Mouse (Mus musculus): ENCODE measurements at regions not wholly inside any gene's neighbourhood (a gene's known extent, or its start where the extent isn't known, plus 50 kb on each side); places are given as distances from the start of the nearest gene placed in this dataset.

DNA sequence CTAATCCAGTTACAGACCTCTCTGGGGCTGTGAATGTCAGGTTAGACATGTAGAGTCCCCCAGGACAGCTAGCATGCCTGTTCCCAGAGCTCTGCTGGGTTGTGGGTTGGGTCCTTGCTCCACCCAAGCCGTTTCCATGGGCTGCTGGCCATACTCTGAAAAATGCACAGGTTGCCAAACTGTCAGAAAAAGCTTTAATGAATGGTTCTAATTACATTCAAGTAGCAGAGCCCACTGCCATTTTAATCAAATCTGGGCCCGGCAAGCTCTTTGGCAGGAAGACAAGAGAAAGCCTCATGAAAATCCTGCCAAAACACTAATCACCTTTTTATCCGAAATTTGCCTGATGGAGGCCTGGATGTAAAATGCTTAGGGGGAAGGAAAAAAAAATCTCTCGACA is 224.1 kb downstream of the Sec61b start:
- in situ Hi-C loops (cut with MboI; ENCODE audit: low pct_unique_long_range_greater_than_20kb in 1 of 2, low sequenced_read_pairs in 2 of 2, unreplicated experiment in 1 of 2) = no loop called here

DNA sequence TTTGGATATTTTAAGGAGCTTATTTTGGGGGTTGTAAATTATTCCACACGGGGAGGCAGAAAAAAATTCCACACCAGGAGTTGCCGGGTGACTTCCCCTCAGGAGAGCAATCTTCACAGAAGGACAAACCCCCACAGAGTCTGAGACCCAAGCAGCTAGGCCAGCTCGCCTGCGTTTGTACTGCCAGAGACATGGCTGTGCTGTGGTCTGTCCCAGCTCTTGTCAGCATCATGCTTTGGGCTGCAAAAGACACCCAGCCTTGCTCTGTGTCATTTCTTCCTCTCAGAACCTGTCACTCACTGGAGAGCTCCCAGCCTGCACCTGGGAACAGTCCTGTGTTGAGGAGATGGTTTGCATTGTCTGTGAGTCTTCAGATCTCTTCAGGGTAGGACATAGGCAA is 224.5 kb downstream of the Sec61b start:
- in situ Hi-C loops (cut with MboI; ENCODE audit: low pct_unique_long_range_greater_than_20kb in 1 of 2, low sequenced_read_pairs in 2 of 2, unreplicated experiment in 1 of 2) = no loop called here

DNA sequence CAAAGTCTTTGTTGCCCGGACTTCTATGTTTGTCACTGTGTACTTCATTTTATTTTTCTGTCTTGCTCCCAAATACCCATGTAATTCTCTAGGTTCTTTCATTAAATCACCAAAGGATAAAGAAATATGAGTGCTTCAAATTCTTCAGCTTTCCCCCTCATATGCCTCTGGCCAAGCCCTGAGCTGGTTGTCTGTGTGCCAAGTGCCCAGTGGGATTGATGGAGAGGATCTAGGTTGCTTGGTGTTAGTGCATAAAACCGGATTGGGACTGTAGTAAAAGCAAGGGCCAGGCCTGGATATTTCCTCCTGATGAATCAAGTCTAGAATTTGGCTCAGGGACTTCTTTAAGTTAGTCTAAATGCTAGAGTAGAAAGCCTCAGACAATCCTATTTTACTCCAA is 229.0 kb downstream of the Sec61b start:
- in situ Hi-C loops (cut with MboI; ENCODE audit: low pct_unique_long_range_greater_than_20kb in 1 of 2, low sequenced_read_pairs in 2 of 2, unreplicated experiment in 1 of 2) = no loop called here

DNA sequence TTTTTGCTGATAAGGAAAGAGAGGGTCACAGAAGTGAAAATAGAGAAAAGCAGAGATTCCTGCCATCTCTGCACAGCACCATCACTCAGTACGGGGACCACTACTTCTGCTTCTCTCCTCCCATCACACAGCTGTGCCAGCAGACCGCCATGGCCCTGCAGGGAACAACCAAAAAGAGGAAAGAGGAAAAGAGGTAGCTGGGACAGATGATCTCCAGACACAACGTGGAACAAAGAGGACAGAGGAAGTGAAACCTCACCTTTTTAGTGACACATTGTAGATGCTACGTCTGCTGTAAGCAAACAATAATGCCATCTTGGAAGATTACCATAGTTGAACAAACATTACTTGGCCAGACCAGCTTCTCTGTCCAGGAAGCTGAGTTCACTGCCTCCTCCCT is 230.1 kb downstream of the Sec61b start:
- in situ Hi-C loops (cut with MboI; ENCODE audit: low pct_unique_long_range_greater_than_20kb in 1 of 2, low sequenced_read_pairs in 2 of 2, unreplicated experiment in 1 of 2) = no loop called here

DNA sequence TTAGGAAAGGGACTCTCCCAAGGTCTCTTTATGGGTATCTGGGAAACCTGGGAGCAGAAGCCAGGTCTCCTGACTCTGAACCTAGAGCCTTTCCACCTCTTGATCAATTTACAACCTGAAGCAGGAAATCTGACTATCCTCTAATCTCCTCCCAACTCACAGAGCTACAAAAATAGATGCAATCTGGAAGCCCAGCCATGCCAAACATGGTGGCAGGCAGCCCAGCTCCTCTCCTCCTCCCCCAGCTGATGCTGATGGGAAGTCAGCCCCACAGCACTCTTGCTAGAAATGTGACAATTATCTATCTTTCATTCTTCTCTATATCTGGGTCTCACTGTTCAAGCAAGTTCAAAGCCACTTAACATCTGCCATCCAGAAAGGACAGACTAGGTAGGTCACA is 233.5 kb downstream of the Sec61b start:
- in situ Hi-C loops (cut with MboI; ENCODE audit: low pct_unique_long_range_greater_than_20kb in 1 of 2, low sequenced_read_pairs in 2 of 2, unreplicated experiment in 1 of 2) = no loop called here

DNA sequence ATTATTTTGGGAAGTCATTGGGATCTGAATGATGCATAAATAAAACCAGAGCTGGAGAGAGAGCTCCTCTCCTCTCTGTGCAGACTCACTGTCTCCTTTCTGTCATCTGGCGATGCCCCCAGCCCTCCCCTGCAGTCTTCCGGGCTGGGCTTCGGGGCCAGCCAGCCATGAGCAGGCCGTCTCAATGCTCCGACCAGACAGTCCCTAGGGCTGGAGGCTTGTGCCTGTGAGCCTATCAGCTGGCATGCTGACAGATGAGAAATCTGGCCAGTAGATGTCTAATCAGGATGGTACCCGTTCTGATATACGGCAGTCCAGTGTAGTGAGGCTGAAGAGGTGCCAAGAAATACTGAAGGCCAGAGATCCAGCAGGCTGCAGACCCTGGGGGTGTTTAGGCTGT is 238.9 kb downstream of the Sec61b start:
- in situ Hi-C loops (cut with MboI; ENCODE audit: low pct_unique_long_range_greater_than_20kb in 1 of 2, low sequenced_read_pairs in 2 of 2, unreplicated experiment in 1 of 2) = no loop called here

DNA sequence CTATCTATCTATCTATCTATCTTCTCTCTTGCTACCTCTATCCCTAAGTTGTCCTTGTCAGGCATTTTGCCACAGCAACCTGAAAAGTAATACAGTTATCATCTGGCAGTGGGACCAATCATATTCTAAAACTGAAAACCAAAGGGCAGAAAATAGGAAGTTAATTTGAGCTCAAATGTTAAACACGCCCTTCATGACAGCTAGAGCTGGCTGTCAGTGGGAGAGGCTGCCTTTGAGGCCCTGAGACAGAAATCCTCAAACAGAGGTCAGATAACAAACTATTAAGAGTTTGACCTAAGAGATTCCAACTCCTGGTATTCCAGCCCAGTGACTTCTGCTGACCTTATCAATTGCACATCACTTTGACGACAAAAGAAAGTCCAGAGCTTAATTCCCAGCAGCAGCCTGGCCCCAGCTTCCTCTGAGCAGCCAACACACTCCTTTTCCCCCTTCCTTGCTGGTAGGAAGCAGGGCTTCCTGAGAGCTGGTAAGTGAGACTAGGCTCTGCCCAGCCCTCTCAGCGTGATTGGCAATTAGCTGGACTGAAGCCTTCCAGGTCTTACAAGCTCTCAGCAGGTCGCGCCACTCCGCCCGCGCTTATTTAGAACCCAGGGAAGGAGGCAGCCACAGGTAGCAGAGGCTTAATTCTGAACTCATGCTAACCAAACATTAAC is 250.0 kb downstream of the Sec61b start:
- in situ Hi-C loops (cut with MboI; ENCODE audit: low pct_unique_long_range_greater_than_20kb in 1 of 2, low sequenced_read_pairs in 2 of 2, unreplicated experiment in 1 of 2) = no loop called here

DNA sequence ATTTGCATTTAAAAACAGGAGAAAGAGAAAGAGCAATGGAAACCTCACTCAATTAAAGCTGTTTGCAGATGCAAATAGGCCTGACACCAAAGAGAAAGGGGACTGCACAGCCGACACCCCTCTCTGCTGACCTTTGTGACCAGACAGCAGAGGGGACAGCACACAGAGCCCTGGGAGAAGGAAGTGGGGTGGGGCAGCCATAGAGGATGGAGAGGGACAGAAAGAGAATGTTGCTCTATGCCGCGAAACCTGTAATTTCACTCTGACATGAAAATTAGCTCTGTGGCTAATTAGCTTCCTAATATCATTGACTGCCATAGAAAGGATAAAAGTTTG is 250.5 kb downstream of the Sec61b start:
- in situ Hi-C loops (cut with MboI; ENCODE audit: low pct_unique_long_range_greater_than_20kb in 1 of 2, low sequenced_read_pairs in 2 of 2, unreplicated experiment in 1 of 2) = no loop called here

DNA sequence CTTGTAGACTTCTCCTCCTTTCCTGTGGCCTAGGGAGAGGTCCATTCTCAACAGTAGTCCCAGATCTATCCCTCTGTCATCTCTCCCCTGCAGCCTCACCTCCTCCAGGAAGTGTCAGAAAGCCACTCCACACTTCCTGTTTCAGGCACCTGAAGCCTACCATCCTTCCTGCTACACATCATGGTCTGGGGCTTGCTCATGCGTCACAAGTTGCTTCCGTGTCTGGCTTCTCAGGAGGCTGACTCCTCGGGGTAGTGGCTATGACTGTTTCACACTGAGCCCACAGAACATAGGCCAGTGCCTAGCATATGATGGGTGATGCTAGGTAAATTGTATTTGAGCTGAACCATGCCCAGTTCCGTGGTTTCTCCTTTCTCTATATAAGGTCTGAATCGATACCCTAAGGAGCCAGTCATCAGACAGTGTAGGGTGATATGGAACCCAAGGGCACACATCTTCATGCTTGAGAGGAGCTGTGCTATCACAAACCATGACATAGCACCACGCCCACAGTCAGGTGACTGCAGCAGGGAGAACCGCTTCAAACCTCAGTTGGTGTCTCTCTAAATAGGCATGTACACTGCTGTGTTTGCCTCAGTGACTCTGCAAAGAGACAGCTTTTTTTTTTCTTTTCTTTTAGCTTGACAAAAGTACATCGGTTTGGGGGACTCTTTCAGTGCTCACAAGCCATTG is 272.2 kb downstream of the Sec61b start:
- in situ Hi-C loops (cut with MboI; ENCODE audit: low pct_unique_long_range_greater_than_20kb in 1 of 2, low sequenced_read_pairs in 2 of 2, unreplicated experiment in 1 of 2) = no loop called here

DNA sequence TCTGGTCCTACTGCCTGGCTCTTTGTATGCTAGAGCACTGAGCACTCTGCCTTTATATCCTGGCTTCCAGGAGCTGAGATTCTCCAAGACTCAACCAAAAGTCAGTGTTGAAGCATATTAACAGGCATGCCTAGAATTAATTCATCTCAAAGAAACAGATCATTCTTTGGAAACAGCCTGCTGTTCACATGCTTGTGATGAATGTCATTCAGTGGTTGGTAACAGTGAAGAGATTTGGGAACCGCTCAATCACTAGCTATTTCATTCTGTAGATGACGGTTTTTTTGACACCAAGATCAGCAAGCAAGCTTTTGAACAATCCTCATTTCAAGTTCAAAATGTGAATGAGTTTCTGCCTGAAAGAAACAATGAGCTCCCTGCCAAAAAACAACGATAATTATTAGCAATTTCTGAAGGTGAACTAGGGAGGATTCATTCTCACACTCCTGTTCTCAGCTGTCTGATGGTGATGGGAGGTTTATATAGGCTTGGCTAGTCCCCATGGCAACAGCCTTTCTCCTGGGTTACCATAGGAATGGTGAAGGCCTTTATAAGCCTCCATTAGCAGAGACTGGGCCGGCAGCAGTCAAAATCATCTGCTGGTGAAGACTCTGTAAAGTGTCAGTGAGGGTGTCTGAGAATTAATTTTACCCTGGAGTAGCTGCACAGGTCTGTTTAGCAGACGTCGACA is 272.6 kb upstream of the Nr4a3 start:
- in situ Hi-C loops (cut with MboI; ENCODE audit: low pct_unique_long_range_greater_than_20kb in 1 of 2, low sequenced_read_pairs in 2 of 2, unreplicated experiment in 1 of 2) = no loop called here

DNA sequence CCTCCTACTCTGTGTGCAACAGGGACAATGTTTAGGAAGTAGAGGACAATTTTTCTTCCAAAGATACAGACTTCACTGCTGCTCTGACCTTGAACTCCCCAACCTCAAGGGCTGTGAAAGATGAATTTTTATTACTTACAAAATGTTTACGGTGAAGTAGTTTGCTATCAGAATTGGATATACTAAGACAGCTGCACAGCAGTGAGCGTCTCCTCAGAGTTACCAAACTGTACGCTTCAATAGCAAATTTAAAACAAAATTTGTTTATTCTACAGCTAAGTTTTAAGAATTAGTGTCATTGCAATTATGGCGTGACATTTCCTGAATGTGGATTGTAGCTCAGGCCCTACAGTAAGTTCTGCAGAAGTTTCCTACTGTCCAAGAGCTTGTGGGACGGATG is 270.3 kb upstream of the Nr4a3 start:
- in situ Hi-C loops (cut with MboI; ENCODE audit: low pct_unique_long_range_greater_than_20kb in 1 of 2, low sequenced_read_pairs in 2 of 2, unreplicated experiment in 1 of 2) = no loop called here

DNA sequence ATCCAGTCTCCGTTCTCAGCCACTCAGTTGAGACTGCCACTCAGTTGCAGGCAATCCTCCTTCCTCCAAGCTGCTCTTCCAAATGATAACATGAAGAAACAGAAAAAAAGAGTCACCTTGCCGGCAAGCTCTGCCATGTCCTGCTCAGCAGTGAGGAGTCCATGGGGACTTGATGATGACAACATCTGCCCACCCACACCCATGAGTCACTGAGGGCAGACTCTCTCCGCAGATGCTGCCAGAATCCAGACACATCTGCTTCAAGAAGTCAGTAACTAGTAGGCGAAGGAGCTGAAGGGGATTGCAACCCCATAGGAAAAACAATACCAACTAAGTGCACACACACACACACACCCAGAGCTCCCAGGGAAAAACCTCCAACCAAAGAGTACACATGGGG is 263.9 kb upstream of the Nr4a3 start:
- in situ Hi-C loops (cut with MboI; ENCODE audit: low pct_unique_long_range_greater_than_20kb in 1 of 2, low sequenced_read_pairs in 2 of 2, unreplicated experiment in 1 of 2) = no loop called here

DNA sequence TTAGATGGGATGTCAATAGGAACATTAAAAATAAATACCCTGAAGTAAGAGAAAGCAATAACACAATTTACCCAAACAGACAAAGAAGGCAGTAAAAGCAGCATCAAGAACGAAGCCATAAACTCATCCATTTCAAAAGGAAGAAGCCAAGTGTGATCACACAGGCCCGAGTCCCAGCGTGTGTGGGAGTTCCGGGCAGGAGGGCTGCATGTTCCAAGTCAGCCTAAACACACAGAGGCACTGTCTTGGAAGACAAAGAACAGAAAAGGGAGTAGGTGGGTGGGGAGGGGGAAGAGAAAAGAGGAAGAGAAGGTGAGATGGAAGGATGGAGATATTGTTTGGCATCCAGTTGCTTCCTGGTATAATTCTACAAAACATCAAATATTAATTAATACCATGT is 248.0 kb upstream of the Nr4a3 start:
- in situ Hi-C loops (cut with MboI; ENCODE audit: low pct_unique_long_range_greater_than_20kb in 1 of 2, low sequenced_read_pairs in 2 of 2, unreplicated experiment in 1 of 2) = no loop called here

DNA sequence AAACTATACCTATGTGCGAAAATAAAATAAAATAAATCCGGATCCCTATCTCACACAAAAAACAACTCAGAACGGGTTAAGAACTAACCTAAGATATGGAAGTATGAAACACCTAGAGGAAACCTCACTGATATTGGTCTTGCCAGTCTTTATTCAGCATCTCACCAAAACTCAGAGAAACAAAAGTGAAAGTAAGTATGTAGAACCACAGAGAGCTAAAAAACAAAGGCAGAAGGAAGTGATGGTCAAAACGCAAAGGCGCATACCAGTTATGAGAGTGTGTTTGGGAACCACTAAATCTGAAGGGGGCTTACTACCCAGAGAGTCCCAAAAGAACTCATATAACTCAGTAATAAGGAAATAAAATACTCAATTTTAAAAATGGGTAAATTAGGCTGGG is 245.8 kb upstream of the Nr4a3 start:
- in situ Hi-C loops (cut with MboI; ENCODE audit: low pct_unique_long_range_greater_than_20kb in 1 of 2, low sequenced_read_pairs in 2 of 2, unreplicated experiment in 1 of 2) = no loop called here

DNA sequence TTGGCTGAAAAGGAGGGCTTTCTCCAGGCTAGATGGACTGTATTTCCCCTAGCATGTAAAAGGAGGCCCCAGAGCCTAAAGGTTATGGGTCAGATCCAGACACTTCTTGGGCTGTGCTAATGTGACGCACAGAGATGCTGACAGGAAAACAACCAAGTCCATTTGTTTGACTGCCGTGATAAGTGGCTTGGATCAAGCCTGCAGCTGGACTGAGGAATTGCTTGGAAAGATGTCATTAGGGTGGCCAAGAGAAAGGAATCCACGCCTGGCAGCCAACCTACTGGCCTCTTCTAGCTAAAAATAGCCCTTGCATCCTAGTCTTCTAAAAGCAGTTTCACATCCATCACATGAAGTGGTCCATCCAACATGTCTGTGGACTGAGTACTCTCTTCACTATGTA is 241.8 kb upstream of the Nr4a3 start:
- in situ Hi-C loops (cut with MboI; ENCODE audit: low pct_unique_long_range_greater_than_20kb in 1 of 2, low sequenced_read_pairs in 2 of 2, unreplicated experiment in 1 of 2) = no loop called here

DNA sequence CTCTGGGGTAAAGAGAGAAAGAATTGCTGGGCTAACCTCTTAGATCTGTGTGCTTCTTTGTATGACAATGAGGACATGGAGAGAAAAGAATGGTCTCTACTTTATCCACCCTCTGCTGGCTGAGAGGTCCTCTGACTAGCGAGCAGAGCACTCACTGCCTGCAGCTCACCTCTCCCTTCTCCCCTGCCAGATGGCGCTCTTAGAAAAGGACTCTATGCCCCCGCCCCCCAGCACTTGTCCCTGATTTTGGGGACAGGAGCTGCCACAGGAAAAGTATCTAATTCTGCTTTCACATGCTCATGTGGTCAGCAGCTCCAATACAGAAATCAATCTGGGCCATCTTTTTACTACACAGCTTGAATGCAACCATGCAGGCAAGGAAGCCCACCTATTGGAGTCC is 237.1 kb upstream of the Nr4a3 start:
- in situ Hi-C loops (cut with MboI; ENCODE audit: low pct_unique_long_range_greater_than_20kb in 1 of 2, low sequenced_read_pairs in 2 of 2, unreplicated experiment in 1 of 2) = no loop called here

DNA sequence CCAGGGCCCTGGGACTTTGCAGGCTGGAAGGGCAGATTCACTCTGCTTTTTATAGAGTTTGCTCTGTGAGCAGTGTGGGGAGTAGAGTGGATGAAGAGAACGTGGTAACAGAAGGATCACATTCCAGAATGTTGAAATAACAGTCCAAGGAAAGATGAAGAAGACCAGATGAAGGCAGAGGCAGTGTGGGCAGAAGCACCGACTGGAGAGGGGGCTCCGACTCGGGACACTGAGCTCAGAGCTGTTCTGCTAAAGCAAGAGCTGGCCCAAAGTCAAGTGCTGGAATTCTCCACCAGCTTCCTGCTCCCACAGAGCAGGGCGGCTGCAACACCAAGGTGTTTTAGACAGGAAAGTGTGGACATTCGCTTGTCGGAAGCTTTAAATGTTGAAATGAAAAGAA is 230.9 kb upstream of the Nr4a3 start:
- in situ Hi-C loops (cut with MboI; ENCODE audit: low pct_unique_long_range_greater_than_20kb in 1 of 2, low sequenced_read_pairs in 2 of 2, unreplicated experiment in 1 of 2) = no loop called here

DNA sequence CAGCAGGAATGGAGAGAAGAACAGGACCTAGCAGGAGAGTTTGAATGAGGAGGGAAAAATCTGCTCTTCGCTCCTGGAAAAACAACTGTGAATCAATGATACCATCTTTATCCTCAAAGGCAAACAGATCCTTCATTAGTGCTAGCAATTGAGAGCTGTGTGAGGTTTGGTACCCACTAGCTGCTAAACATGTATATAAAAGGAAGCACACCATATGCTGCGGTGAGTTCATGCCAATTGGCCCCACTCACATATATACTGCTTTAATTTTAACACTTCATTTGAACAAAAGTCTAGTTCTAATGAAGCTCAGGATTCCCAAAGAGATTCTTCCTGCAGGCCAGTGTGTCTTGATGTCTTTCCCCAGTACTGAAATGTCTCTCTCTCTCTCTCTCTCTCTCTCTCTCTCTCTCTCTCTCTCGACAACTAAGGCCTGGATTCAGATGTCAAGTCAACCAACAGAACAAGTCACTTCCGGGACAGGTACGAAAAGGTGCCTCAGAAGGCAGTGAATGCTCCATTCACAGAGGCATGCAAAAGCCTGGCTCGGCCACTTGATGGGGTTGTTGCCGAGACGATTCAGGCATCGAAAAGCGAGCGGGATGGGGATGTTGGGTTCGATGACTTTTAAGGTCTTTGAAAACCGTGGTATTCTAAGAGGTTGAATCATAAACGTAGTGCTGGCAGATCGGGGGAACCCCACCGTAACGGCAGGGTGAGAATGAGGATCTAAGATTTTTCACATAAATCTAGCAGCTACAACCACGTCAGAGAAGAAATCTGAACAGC is 226.4 kb upstream of the Nr4a3 start:
- in situ Hi-C loops (cut with MboI; ENCODE audit: low pct_unique_long_range_greater_than_20kb in 1 of 2, low sequenced_read_pairs in 2 of 2, unreplicated experiment in 1 of 2) = no loop called here

DNA sequence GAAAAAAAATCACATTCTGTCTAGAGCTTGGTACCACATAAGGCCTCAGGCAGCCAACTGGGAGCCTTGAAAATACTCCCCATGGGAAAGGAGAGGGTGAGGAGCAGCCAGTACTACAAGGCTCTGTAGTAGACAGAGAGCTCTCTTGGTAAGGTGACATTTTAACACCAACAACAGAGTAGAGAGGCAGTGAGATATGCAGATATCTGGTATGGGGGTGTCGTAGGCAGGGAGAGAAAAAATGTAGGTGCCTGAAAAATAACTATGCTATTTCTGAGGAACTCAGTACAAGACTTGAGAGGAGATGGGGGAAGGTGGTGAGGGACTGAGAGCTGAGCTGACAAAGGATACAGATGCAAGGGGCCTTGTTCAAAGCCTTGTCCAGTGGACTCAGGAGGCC is 224.4 kb upstream of the Nr4a3 start:
- in situ Hi-C loops (cut with MboI; ENCODE audit: low pct_unique_long_range_greater_than_20kb in 1 of 2, low sequenced_read_pairs in 2 of 2, unreplicated experiment in 1 of 2) = no loop called here
